Mouse (Mus musculus) liver, adult 2 months (tissue): Measurements from ENCODE around the gene Nek8. TPM values are rescaled to one million over a fixed set of nuclear protein-coding genes. Genes with fewer than 3 reads are reported as not detected.

Source experiments
- DNase-seq: peaks from one replicate; pipeline ENCODE4 v3.0.0-alpha.2; 2011; ENCODE audit warnings: low read depth, low spot score; ENCODE audit errors: extremely low read depth
- H3K27ac ChIP-seq: fragments of 200-500 bp; replicated peaks from 2 replicates; pipeline ENCODE4 v1.5.1; 2012; ENCODE audit warnings: low read depth, mild to moderate bottlenecking, control low read depth, inconsistent platforms, low read length; ENCODE audit not compliant: insufficient read depth
- H3K27me3 ChIP-seq: fragments of 200-500 bp; 2 replicates; pipeline ENCODE4 v1.6.1; 2012; ENCODE audit warnings: mild to moderate bottlenecking, moderate library complexity, low read length, inconsistent platforms; ENCODE audit not compliant: control insufficient read depth, insufficient read depth
- H3K36me3 ChIP-seq: fragments of 200-500 bp; 2 replicates; pipeline ENCODE4 v1.6.1; 2012; ENCODE audit warnings: low read length, inconsistent platforms; ENCODE audit not compliant: control insufficient read depth, insufficient read depth
- H3K4me1 ChIP-seq: fragments of 200-500 bp; 2 replicates; pipeline ENCODE4 v1.6.1; 2011; ENCODE audit warnings: low read length; ENCODE audit not compliant: control insufficient read depth, insufficient read depth
- H3K4me3 ChIP-seq: fragments of 200-500 bp; 2 replicates; pipeline ENCODE4 v1.5.1; 2011; ENCODE audit warnings: low read depth, mild to moderate bottlenecking, control low read depth, low read length, moderate library complexity; ENCODE audit not compliant: insufficient read depth
- H3K79me2 ChIP-seq: fragments of 200-500 bp; 2 replicates; pipeline ENCODE4 v1.6.1; 2012; ENCODE audit warnings: inconsistent platforms, mild to moderate bottlenecking, low read length, moderate library complexity; ENCODE audit not compliant: control insufficient read depth, insufficient read depth
- H3K9ac ChIP-seq: fragments of 200-500 bp; 2 replicates; pipeline ENCODE4 v1.6.1; 2012; ENCODE audit warnings: low read depth, mild to moderate bottlenecking, control low read depth, inconsistent platforms, low read length
- CTCF ChIP-seq: fragments of 200-500 bp; IDR thresholded peaks from 2 replicates; pipeline ENCODE4 v1.5.1; 2011; ENCODE audit warnings: low read depth, low read length, control low read depth
- POLR2A ChIP-seq: fragments of 200-500 bp; IDR thresholded peaks from 2 replicates; pipeline ENCODE4 v1.6.1; 2011; ENCODE audit warnings: low read length, control low read depth; ENCODE audit not compliant: insufficient read depth; ENCODE audit errors: extremely low read depth
- WGBS: fragments of 180-500 bp; shearing (Covaris S2); methylation state at CpG from one replicate; pipeline ENCODE4 v1.1.7; 2018; 5-methylcytosine and 5-hydroxymethylcytosine counted together
- polyA plus RNA-seq: library from polyadenylated mRNA; depleted of rRNA; stranded (reverse); fragments of >200 nt; gene quantifications from 2 replicates; pipeline ENCODE4 v1.2.3, GENCODE M21; 2012
- total RNA-seq: library from RNA; depleted of rRNA; stranded (reverse); fragments of >200 nt; gene quantifications from 2 replicates; pipeline ENCODE4 v1.2.3, GENCODE M21; 2014

Gene Nek8
- total and polyA plus RNA-seq, 2 experiments: 4.1 to 7.2 TPM

GRCm38 (mm10) chr11:78195101-78195863 lies 18.8 kb upstream of the Nek8 start:
- Histone ChIP-seq H3K36me3 (no peaks in the 10 kb centered on the region), H3K9ac (peak overlapping the region; percentile 14; the same call in 1 of the 2 replicates), H3K27ac (peak overlapping the region; percentile 22), H3K27me3 (no peaks in the 10 kb centered on the region), H3K79me2 (no peaks in the 10 kb centered on the region), H3K4me1 (0 out of 2 replicates have a peak, but pooled peaks cover 3% of the 10 kb centered on the region), H3K4me3 (peak overlapping the region; percentile 59)
- no peak for DNase-seq
- TF ChIP-seq POLR2A (no peak), CTCF (no peak)
- 67% methylated on average over 23 of the region's 23 CpGs for WGBS

- H3K27ac ChIP-seq: peak overlapping the region; percentile 58; the same call in 1 of the 2 replicates
- 7% methylated on average over 30 of the region's 30 CpGs for WGBS
- TF ChIP-seq POLR2A (no peak), CTCF (no peak)
- H3K36me3 ChIP-seq: no peaks in the 10 kb centered on the region
- DNase-seq: peak; percentile 77
- H3K4me1 ChIP-seq: peaks cover 3% of the 10 kb centered on the region; the same call in 1 of the 2 replicates
- H3K27me3 ChIP-seq: no peaks in the 10 kb centered on the region
- H3K79me2 ChIP-seq: no peaks in the 10 kb centered on the region
- peak overlapping the region; percentile 59 for H3K4me3 ChIP-seq
- peak overlapping the region; percentile 64 for H3K9ac ChIP-seq
Observed at GRCm38 (mm10) chr11:78194411-78195100, 18.1 kb upstream of the Nek8 start.

- no peak for DNase-seq
- H3K27me3 ChIP-seq: no peaks in the 10 kb centered on the region
- peaks cover 4% of the 10 kb centered on the region; the same call in 1 of the 2 replicates for H3K4me1 ChIP-seq
- H3K9ac ChIP-seq: no peak within 1 kb of the TSS
- H3K27ac ChIP-seq: no peak within 1 kb of the TSS
- H3K4me3 ChIP-seq: no peak within 1 kb of the TSS
- H3K36me3 ChIP-seq: no peaks in the 10 kb centered on the region
- TF ChIP-seq POLR2A (no peak), CTCF (no peak)
- H3K79me2 ChIP-seq: no peaks in the 10 kb centered on the region
- WGBS: 100% methylated on average over 1 of the region's 1 CpGs
Observed at GRCm38 (mm10) chr11:78193113-78193512, 16.6 kb upstream of the Nek8 start, which contains the start of gene Proca1. Gene Proca1, plus strand, starts transcription at chr11:78193392.

- no peaks in the 10 kb centered on the region for H3K36me3 ChIP-seq
- DNase-seq: no peak
- H3K27ac ChIP-seq: no peak overlapping the region
- 60% methylated on average over 6 of the region's 6 CpGs for WGBS
- no peak overlapping the region for H3K9ac ChIP-seq
- peaks cover 3% of the 10 kb centered on the region; the same call in 1 of the 2 replicates for H3K4me1 ChIP-seq
- no peaks in the 10 kb centered on the region for H3K27me3 ChIP-seq
- no peaks in the 10 kb centered on the region for H3K79me2 ChIP-seq
- TF ChIP-seq CTCF (no peak), POLR2A (no peak)
- no peak overlapping the region for H3K4me3 ChIP-seq
Observed at GRCm38 (mm10) chr11:78190041-78190440, 13.6 kb upstream of the Nek8 start.

GRCm38 (mm10) chr11:78189234-78190040 lies 13.0 kb upstream of the Nek8 start:
- peak overlapping the region; percentile 29 for H3K27ac ChIP-seq
- no peaks in the 10 kb centered on the region for H3K79me2 ChIP-seq
- peak; percentile 42 for DNase-seq
- H3K9ac ChIP-seq: peak overlapping the region; percentile 86
- peaks cover 2% of the 10 kb centered on the region; the same call in 1 of the 2 replicates for H3K4me1 ChIP-seq
- H3K36me3 ChIP-seq: no peaks in the 10 kb centered on the region
- peak overlapping the region; percentile 73 for H3K4me3 ChIP-seq
- no peaks in the 10 kb centered on the region for H3K27me3 ChIP-seq
- 1% methylated on average over 42 of the region's 42 CpGs for WGBS
- 0 out of 2 replicates have a peak, but pooled peaks have one; percentile 16 for TF ChIP-seq POLR2A
- no peak for TF ChIP-seq CTCF
